In the genomic region with DNA sequence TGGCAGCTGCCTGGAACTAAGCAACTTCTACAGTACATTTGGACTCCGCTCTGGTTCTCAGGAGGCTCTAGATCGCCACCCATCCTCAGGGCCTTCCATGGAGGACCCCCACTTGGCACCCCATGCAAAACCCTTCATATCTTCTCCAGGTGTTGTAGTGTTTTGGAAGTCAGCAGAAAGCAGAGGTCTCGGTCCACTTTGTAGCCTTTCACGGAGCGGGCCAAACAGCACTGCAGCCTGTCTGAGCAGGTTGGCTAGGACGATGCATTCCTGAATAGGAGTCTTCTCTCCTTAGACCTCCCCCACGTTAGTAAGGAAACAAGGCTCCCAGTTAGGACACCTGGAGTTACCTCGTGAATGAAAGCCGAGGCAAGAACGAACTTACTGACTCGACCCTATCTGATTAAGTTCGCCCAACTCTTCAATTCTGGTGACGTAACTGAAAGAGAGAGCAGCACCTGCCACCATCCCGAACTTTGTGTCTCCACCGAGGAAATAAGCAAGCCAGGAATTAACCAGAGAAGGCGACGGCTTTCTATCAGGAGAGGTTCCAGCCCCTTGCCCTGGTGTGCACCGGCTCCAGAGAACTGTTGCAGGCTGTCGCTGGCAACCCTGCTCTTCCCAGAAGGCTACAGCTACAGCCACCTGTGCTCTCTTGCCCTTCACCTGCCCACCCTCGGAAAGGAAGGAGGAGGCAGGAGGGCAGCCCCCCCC, we compare ENCODE assay signal across 8 mouse cellular contexts. TPM values are rescaled to one million over a fixed set of nuclear protein-coding genes. Genes with fewer than 3 reads are reported as not detected.
DNase-seq lines count a peak whose midpoint lies in the region; ATAC-seq and TF ChIP-seq lines count a peak whose summit lies in the region.

No protein-coding gene starts in this region.

- ATAC-seq in neural tube, embryonic 14.5 days (ENCODE audit: low read depth), result 0 out of 2 replicates have a peak, but pooled peaks have one; percentile 7

- H3K9me3 ChIP-seq in neural tube, embryonic 14.5 days (ENCODE audit: control insufficient read depth, low read length), result no peaks in the 10 kb centered on the region

- intact Hi-C loops in left cerebral cortex, adult 2 months (cut with DNase I), result loop anchor here (5.0 kb wide), 1 partner anchor 104 kb away; no protein-coding TSS in a partner anchor

- WGBS in neural tube, embryonic 14.5 days, result 20% methylated on average over 19 of the region's 20 CpGs

- H3K4me2 ChIP-seq in neural tube, embryonic 14.5 days (ENCODE audit: low read depth, low read length), result peak overlapping the region; percentile 56

- H3K4me1 ChIP-seq in neural tube, embryonic 14.5 days (ENCODE audit: control insufficient read depth, insufficient read depth, low read length), result peaks cover 2% of the 10 kb centered on the region; the same call in 1 of the 2 replicates

- H3K4me3 ChIP-seq in left cerebral cortex, adult 2 months, result peak overlapping the region; percentile 59
- H3K4me3 ChIP-seq in neural tube, embryonic 14.5 days (ENCODE audit: low read depth, low read length), result peak overlapping the region; percentile 81

- no peak overlapping the region; the same call in 1 of the 2 replicates for H3K27ac ChIP-seq in left cerebral cortex, adult 2 months
- no peak overlapping the region for H3K27ac ChIP-seq in neural tube, embryonic 14.5 days (ENCODE audit: low read depth, low read length)

- no peaks in the 10 kb centered on the region for H3K27me3 ChIP-seq in neural tube, embryonic 14.5 days (ENCODE audit: control insufficient read depth, insufficient read depth, low read length)

- H3K9ac ChIP-seq in neural tube, embryonic 14.5 days (replicated peaks; ENCODE audit: low read depth, low read length), result peak overlapping the region; percentile 84

- no peaks in the 10 kb centered on the region for H3K36me3 ChIP-seq in neural tube, embryonic 14.5 days (ENCODE audit: control insufficient read depth, insufficient read depth, low read length)

- DNase-seq in left cerebral cortex, adult 2 months (ENCODE audit: extremely low spot score in 1 of 2, low spot score in 2 of 2), result no peak
- no peak for DNase-seq in left cerebral cortex, adult 9 months (ENCODE audit: low spot score in 2 of 2)
- peak; percentile 54 to 64 for DNase-seq in cerebellum, postnatal 10 days
- DNase-seq in induced T-regulatory cell, adult 2 months (ENCODE audit: low read depth), result peak; percentile 37
- DNase-seq in urinary bladder, postnatal 25 days (ENCODE audit: low spot score), result no peak
- DNase-seq in urinary bladder, postnatal 36 days (ENCODE audit: low spot score in 2 of 2), result no peak
- DNase-seq in left cerebral cortex, adult 11 months (ENCODE audit: low spot score), result no peak

- TF ChIP-seq CTCF in left cerebral cortex, adult 2 months (IDR thresholded peaks at IDR 0.05), result no peak

RNA-seq across cellular contexts. Expression of a gene that starts 5.3 kb away (rescaled TPM):
- total RNA-seq in left cerebral cortex, adult 2 months (2021), result 10 to 100 TPM; 23.5 to 26.7 TPM
- 26.1 and 32.1 TPM in 2 replicates for polyA plus RNA-seq in neural tube, embryonic 14.5 days (2014; fragmentation: Nextera tagmentation; extraction: Ambion mirVana)

Comparison
In these comparisons a context has a peak if more than half of its experiments do, and no peak if none do; other contexts are left out.
1. DNase-seq: peak in cerebellum, postnatal 10 days (2 of 2) and induced T-regulatory cell, adult 2 months (single experiment); none in left cerebral cortex, adult 2 months (0 of 2), left cerebral cortex, adult 9 months (0 of 2), urinary bladder, postnatal 25 days (single experiment), urinary bladder, postnatal 36 days (0 of 2) and left cerebral cortex, adult 11 months (single experiment).